Mouse (Mus musculus) intestine, embryonic 16.5 days (tissue): ENCODE results near the gene Fstl4. TPM values are rescaled to one million over a fixed set of nuclear protein-coding genes. Genes with fewer than 3 reads are reported as not detected.

ENCODE experiments used
- ATAC-seq: fragments of 200-750 bp; cut with Nextera tagmentation; 2 replicates; pipeline ENCODE4 v1.8.0; 2017; ENCODE audit warnings: moderate TSS enrichment, moderate library complexity
- H3K27ac ChIP-seq: fragments of 300-500 bp; sonication (generic); 2 replicates; pipeline ENCODE4 v1.5.1; 2014; ENCODE audit warnings: mild to moderate bottlenecking, low read length
- H3K27me3 ChIP-seq: fragments of 300-500 bp; sonication (generic); replicated peaks from 2 replicates; pipeline ENCODE4 v1.6.1; 2014; ENCODE audit warnings: low read length, control low read depth, mixed read lengths; ENCODE audit not compliant: control insufficient read depth, insufficient read depth
- H3K36me3 ChIP-seq: fragments of 300-500 bp; sonication (generic); 2 replicates; pipeline ENCODE4 v1.6.1; 2014; ENCODE audit warnings: low read length, control low read depth; ENCODE audit not compliant: control insufficient read depth, insufficient read depth
- H3K4me1 ChIP-seq: fragments of 300-500 bp; sonication (generic); 2 replicates; pipeline ENCODE4 v1.6.1; 2014; ENCODE audit warnings: low read length, control low read depth, mixed read lengths; ENCODE audit not compliant: control insufficient read depth, insufficient read depth
- H3K4me2 ChIP-seq: fragments of 300-500 bp; sonication (generic); 2 replicates; pipeline ENCODE4 v1.6.1; 2014; ENCODE audit warnings: low read depth, low read length, control low read depth
- H3K4me3 ChIP-seq: fragments of 300-500 bp; sonication (generic); 2 replicates; pipeline ENCODE4 v1.5.1; 2014; ENCODE audit warnings: mild to moderate bottlenecking, low read length
- H3K9ac ChIP-seq: fragments of 300-500 bp; sonication (generic); 2 replicates; pipeline ENCODE4 v1.6.1; 2014; ENCODE audit warnings: low read depth, low read length
- H3K9me3 ChIP-seq: fragments of 300-500 bp; sonication (generic); 2 replicates; pipeline ENCODE4 v1.6.1; 2016; ENCODE audit warnings: low read length, control low read depth; ENCODE audit not compliant: control insufficient read depth
- WGBS: fragments of 180-500 bp; shearing (Covaris S2); extraction: QIAGEN DNeasy Blood & Tissue Kit; methylation state at CpG from one replicate; pipeline ENCODE4 v1.1.7; 2014; 5-methylcytosine and 5-hydroxymethylcytosine counted together
- polyA plus RNA-seq: library from polyadenylated mRNA; unstranded; fragments of >200 nt; fragmentation: Nextera tagmentation; extraction: Ambion mirVana; gene quantifications from 2 replicates; pipeline ENCODE4 v1.2.1, GENCODE M21; 2015

Fstl4 gene
- polyA plus RNA-seq, 1 experiment from 2014 or later = 6.1 TPM

DNA sequence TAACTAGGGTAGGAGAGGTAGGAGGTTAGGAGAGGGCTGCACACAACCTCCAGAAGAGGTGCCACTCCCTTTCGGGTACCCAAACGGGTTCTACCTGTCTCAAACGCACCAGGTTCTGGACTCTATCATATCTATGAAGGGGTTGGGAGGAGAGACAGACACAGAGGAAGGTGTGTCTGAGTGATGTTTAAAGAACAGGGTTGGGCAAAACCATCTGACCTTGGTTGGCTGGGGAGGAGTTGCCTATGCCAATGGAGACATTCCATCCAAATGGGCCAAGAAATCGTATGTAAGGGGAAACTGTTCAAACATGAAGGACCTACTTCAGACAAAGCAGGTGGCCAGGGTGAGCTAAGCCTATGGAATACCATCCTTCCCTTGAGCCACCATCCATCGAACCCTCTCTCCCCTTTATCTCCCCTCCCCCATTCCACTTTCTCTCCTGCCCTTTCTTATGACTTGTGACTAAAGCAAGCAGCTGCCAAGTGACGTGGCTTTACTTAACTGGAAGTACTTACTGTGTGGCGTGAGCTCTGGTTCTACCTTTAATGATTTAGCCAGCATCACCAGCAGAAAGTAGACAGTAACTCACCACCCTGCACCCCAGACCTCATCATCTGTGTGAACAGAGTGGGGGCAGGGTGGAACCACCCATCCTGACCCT, 252.1 kb downstream of the Fstl4 start:
- no peak overlapping the region for H3K27ac ChIP-seq
- H3K36me3 ChIP-seq = no peaks in the 10 kb centered on the region
- no peaks in the 10 kb centered on the region for H3K27me3 ChIP-seq
- no peak for ATAC-seq
- H3K9ac ChIP-seq = no peak overlapping the region
- H3K9me3 ChIP-seq = no peaks in the 10 kb centered on the region
- H3K4me2 ChIP-seq = no peak overlapping the region
- 72% methylated on average over 7 of the region's 7 CpGs for WGBS
- no peak overlapping the region for H3K4me3 ChIP-seq
- no peaks in the 10 kb centered on the region for H3K4me1 ChIP-seq

DNA sequence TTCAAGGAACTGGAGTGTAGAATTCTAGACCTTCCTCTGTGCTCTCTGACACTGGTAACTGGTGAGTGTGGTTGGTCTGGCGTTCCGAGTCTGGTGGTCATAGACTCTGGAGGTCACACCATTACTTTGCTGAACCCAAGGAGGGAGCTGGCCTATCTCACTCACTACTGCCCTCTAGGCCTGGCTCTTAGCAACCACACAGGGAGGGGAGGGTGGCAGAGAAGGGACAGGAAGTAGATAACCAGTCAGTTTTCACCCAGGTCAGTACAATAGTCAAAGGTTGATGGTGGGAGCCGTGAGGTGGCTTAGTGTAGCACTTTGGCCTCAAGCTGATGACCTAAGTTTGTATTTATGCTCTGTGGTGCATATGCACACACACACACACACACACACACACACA, 255.1 kb downstream of the Fstl4 start:
- Histone ChIP-seq H3K27ac (no peak overlapping the region), H3K4me3 (no peak overlapping the region), H3K4me2 (no peak overlapping the region), H3K36me3 (no peaks in the 10 kb centered on the region), H3K4me1 (no peaks in the 10 kb centered on the region), H3K9ac (no peak overlapping the region), H3K9me3 (no peaks in the 10 kb centered on the region), H3K27me3 (no peaks in the 10 kb centered on the region)
- no peak for ATAC-seq
- WGBS = 71% methylated on average over 3 of the region's 3 CpGs

DNA sequence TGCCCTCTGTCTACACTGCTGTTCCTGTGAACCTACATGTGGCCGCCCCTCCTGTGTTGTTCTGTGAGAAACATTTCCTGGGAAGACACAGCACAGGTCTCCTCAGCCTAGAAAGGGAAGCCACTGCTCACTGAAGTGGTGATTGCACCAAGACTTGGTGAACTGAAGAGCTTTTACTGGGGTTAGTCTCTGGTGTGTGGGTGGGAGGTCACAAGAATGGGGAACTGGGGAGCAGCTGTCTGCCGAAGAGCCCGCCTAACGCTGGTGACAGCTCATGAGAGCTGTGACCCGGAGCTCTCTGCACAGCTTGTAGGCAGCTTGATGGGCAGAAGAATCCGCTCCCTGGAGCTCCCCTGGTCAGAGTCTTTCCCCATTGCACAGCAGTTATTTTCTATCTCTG, 260.0 kb downstream of the Fstl4 start:
- H3K4me2 ChIP-seq = no peak overlapping the region
- H3K27ac ChIP-seq = no peak overlapping the region
- no peak for ATAC-seq
- H3K4me1 ChIP-seq = no peaks in the 10 kb centered on the region
- no peak overlapping the region for H3K4me3 ChIP-seq
- WGBS = 72% methylated on average over 6 of the region's 6 CpGs
- no peaks in the 10 kb centered on the region for H3K9me3 ChIP-seq
- no peak overlapping the region for H3K9ac ChIP-seq
- no peaks in the 10 kb centered on the region for H3K36me3 ChIP-seq
- no peaks in the 10 kb centered on the region for H3K27me3 ChIP-seq

GRCm38 (mm10) chr11:53025686-53026085, 261.3 kb downstream of the Fstl4 start:
- Histone ChIP-seq H3K9me3 (no peaks in the 10 kb centered on the region), H3K27ac (no peak overlapping the region), H3K4me3 (no peak overlapping the region), H3K4me2 (no peak overlapping the region), H3K27me3 (no peaks in the 10 kb centered on the region), H3K36me3 (no peaks in the 10 kb centered on the region), H3K4me1 (no peaks in the 10 kb centered on the region), H3K9ac (no peak overlapping the region)
- 89% methylated on average over 6 of the region's 6 CpGs for WGBS
- ATAC-seq = no peak

- no peak overlapping the region for H3K9ac ChIP-seq
- no peak for ATAC-seq
- H3K4me1 ChIP-seq = no peaks in the 10 kb centered on the region
- H3K36me3 ChIP-seq = no peaks in the 10 kb centered on the region
- 80% methylated on average over 7 of the region's 7 CpGs for WGBS
- no peaks in the 10 kb centered on the region for H3K27me3 ChIP-seq
- no peak overlapping the region for H3K27ac ChIP-seq
- H3K4me3 ChIP-seq = no peak overlapping the region
- no peak overlapping the region for H3K4me2 ChIP-seq
- H3K9me3 ChIP-seq = no peaks in the 10 kb centered on the region
Measured at GRCm38 (mm10) chr11:53028421-53029168, 264.2 kb downstream of the Fstl4 start.

DNA sequence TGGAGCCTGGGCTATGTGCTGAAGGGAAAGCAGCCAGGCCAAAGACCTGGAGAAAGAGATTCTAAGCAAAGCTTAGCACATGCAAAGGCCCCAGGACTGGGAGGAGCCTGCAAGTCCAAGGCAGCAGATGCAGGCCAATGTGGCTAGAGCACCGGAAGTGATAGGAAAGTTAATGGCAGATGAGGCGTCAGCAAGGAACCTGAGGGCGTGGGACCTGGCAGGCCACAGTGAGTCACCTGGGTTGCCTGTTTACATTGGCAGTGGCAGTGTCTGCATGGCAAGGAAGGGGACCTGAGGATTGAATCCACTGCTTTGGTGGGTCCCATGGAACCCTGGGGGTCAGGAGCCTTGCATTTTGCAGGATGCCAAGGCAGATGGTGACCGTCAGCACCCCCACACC, 267.3 kb downstream of the Fstl4 start:
- Histone ChIP-seq H3K27ac (no peak overlapping the region), H3K4me3 (no peak overlapping the region), H3K4me2 (no peak overlapping the region), H3K9me3 (no peaks in the 10 kb centered on the region), H3K4me1 (no peaks in the 10 kb centered on the region), H3K27me3 (no peaks in the 10 kb centered on the region), H3K36me3 (no peaks in the 10 kb centered on the region), H3K9ac (no peak overlapping the region)
- 85% methylated on average over 4 of the region's 4 CpGs for WGBS
- ATAC-seq = no peak

DNA sequence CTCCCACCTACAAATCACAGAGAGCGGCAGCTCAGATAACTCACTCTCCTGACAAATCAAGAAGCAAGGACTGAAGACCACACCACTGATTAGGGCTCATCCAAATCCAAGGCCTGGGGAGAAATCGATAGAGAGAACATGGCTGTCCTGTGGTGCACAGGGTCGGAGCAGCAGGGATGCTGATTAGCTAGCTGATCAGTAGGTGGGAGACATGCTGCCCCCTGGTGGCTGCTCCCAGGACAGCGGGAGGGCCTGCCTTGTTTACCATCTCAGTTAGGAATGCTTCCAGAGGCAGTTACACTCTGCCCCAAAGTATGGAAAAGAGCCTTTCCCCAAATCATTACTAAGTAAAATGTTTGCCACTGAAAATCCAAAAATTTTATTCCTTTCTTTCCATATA, 267.9 kb downstream of the Fstl4 start:
- peak; percentile 58 for ATAC-seq
- no peak overlapping the region for H3K27ac ChIP-seq
- H3K4me2 ChIP-seq = no peak overlapping the region
- H3K4me1 ChIP-seq = no peaks in the 10 kb centered on the region
- no peak overlapping the region for H3K9ac ChIP-seq
- no peaks in the 10 kb centered on the region for H3K9me3 ChIP-seq
- no peaks in the 10 kb centered on the region for H3K36me3 ChIP-seq
- H3K27me3 ChIP-seq = no peaks in the 10 kb centered on the region
- WGBS = 23% methylated on average over 4 of the region's 4 CpGs
- no peak overlapping the region for H3K4me3 ChIP-seq

DNA sequence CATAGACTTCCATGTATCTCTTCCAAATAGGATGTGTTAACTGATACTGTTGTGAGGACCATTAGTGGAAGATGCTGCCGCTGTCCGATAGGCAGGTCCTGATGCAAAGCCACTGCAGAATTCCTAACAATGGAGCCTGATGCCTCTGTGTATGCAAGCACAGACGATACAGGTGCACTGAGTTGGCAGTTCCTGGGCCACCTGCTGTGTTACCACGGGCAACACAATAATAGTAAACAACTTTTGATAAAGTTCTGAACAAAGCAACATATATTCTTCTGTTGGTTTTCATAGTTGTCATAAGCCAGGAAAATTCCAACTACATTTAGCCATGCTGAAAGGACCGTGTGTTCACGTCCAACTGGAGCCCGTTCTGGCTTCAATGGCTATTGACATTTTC, 271.0 kb downstream of the Fstl4 start:
- H3K27ac ChIP-seq = no peak overlapping the region
- no peaks in the 10 kb centered on the region for H3K9me3 ChIP-seq
- H3K4me3 ChIP-seq = no peak overlapping the region
- H3K36me3 ChIP-seq = no peaks in the 10 kb centered on the region
- no peak overlapping the region for H3K9ac ChIP-seq
- no peak for ATAC-seq
- H3K27me3 ChIP-seq = no peaks in the 10 kb centered on the region
- H3K4me2 ChIP-seq = no peak overlapping the region
- WGBS = 82% methylated on average over 7 of the region's 7 CpGs
- no peaks in the 10 kb centered on the region for H3K4me1 ChIP-seq

DNA sequence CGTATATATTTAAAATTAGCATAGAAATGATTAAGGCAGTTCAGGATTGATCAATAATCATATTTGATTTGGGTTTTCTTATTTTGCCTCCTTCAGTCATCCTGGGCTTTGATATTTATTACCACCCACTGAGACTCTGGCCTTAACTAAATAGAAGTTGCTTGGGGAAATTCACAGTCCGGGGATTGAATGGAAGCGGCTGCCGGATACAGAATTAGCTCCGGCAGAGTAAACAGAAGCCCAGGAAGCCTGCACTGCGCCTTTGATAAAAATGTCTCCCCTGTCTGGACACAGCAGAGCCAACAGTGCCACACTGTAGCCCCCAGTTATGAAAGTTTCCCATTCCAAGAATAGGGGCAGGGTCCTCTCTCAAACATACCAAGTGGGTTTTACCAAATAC, 282.4 kb downstream of the Fstl4 start:
- ATAC-seq = no peak
- no peak overlapping the region for H3K27ac ChIP-seq
- no peak overlapping the region for H3K4me3 ChIP-seq
- 27% methylated on average over 6 of the region's 6 CpGs for WGBS
- H3K4me1 ChIP-seq = no peaks in the 10 kb centered on the region
- no peak overlapping the region for H3K9ac ChIP-seq
- no peak overlapping the region for H3K4me2 ChIP-seq
- H3K9me3 ChIP-seq = no peaks in the 10 kb centered on the region
- no peaks in the 10 kb centered on the region for H3K36me3 ChIP-seq
- H3K27me3 ChIP-seq = no peaks in the 10 kb centered on the region
